Mouse (Mus musculus) midbrain, postnatal 0 days (tissue): ENCODE results near the gene Plekhm2. TPM values are rescaled to one million over a fixed set of nuclear protein-coding genes. Genes with fewer than 3 reads are reported as not detected.

Experiments used
- ATAC-seq: fragments of 200-750 bp; cut with Nextera tagmentation; 2 replicates; pipeline ENCODE4 v1.8.0; 2017; ENCODE audit warnings: moderate number of reproducible peaks, mild to moderate bottlenecking, moderate TSS enrichment, moderate library complexity; ENCODE audit not compliant: low FRiP score
- DNase-seq: peaks from one replicate; pipeline ENCODE4 v3.0.0-alpha.2; 2015; ENCODE audit warnings: low spot score
- H3K27ac ChIP-seq: fragments of 300-500 bp; sonication (generic); 2 replicates; pipeline ENCODE4 v1.5.1; 2014; ENCODE audit warnings: low read depth, mild to moderate bottlenecking, low read length, mixed read lengths
- H3K27me3 ChIP-seq: fragments of 300-500 bp; sonication (generic); 2 replicates; pipeline ENCODE4 v1.6.1; 2014; ENCODE audit warnings: low read length, control low read depth, mixed read lengths; ENCODE audit not compliant: insufficient read depth
- H3K36me3 ChIP-seq: fragments of 300-500 bp; sonication (generic); 2 replicates; pipeline ENCODE4 v1.6.1; 2014; ENCODE audit warnings: low read length, control low read depth, mixed read lengths; ENCODE audit not compliant: insufficient read depth
- H3K4me1 ChIP-seq: fragments of 300-500 bp; sonication (generic); 2 replicates; pipeline ENCODE4 v1.6.1; 2014; ENCODE audit warnings: mild to moderate bottlenecking, control low read depth, antibody characterized with exemption, low read length, mixed read lengths; ENCODE audit not compliant: insufficient read depth
- H3K4me2 ChIP-seq: fragments of 300-500 bp; sonication (generic); 2 replicates; pipeline ENCODE4 v1.6.1; 2014; ENCODE audit warnings: low read depth, mild to moderate bottlenecking, low read length, mixed read lengths; ENCODE audit not compliant: poor library complexity, severe bottlenecking
- H3K4me3 ChIP-seq: fragments of 300-500 bp; sonication (generic); 2 replicates; pipeline ENCODE4 v1.5.1; 2014; ENCODE audit warnings: low read depth, mild to moderate bottlenecking, low read length, moderate library complexity
- H3K9ac ChIP-seq: fragments of 300-500 bp; sonication (generic); replicated peaks from 2 replicates; pipeline ENCODE4 v1.6.1; 2014; ENCODE audit warnings: mild to moderate bottlenecking, low read length, moderate library complexity, mixed read lengths; ENCODE audit not compliant: poor library complexity, severe bottlenecking
- H3K9me3 ChIP-seq: fragments of 300-500 bp; sonication (generic); 2 replicates; pipeline ENCODE4 v1.6.1; 2016; ENCODE audit warnings: low read length, control low read depth
- CTCF ChIP-seq: IDR thresholded peaks from 2 replicates; pipeline ENCODE4 v1.5.1; 2016; ENCODE audit warnings: antibody characterized with exemption, mild to moderate bottlenecking
- WGBS: fragments of 180-500 bp; shearing (Covaris S2); extraction: QIAGEN DNeasy Blood & Tissue Kit; methylation state at CpG from one replicate; pipeline ENCODE4 v1.1.7; 2014; 5-methylcytosine and 5-hydroxymethylcytosine counted together
- polyA plus RNA-seq: library from polyadenylated mRNA; unstranded; fragments of >200 nt; fragmentation: Nextera tagmentation; extraction: Ambion mirVana; gene quantifications from 2 replicates; pipeline ENCODE4 v1.2.1, GENCODE M21; 2015
- total RNA-seq: library from RNA; depleted of rRNA; stranded (reverse); fragments of >200 nt; gene quantifications from 2 replicates; pipeline ENCODE4 v1.2.3, GENCODE M21; 2014

Plekhm2 gene
- total and polyA plus RNA-seq, 2 experiments from 2014 or later, result 6.9 to 40.0 TPM

DNA sequence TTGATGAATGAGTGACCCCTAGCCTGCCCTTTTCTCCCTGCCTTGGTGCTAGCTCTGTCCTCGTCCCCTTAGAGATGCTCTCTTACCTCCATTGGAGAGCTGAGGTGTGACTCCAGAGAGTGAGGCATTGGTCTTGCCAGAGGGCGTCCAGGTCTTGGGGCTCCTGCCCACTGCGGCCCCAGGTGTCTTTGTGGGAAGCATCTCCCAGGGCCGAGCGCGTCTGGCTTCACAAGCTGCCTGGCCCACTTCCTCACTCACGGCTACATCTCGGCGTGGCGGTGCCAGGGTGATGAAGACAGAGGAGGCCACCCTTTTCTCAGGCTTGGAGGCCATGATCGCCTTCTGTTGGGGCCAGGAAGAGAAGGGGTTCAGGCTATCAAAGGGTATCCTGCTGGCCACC, 69.6 kb downstream of the Plekhm2 start:
- no peak for ATAC-seq
- no peaks in the 10 kb centered on the region for H3K27me3 ChIP-seq
- no peaks in the 10 kb centered on the region for H3K36me3 ChIP-seq
- no peak overlapping the region for H3K4me3 ChIP-seq
- WGBS, result 92% methylated on average over 11 of the region's 11 CpGs
- TF ChIP-seq CTCF, result no peak
- no peak overlapping the region for H3K27ac ChIP-seq
- peaks cover 13% of the 10 kb centered on the region; the same call in 1 of the 2 replicates for H3K4me1 ChIP-seq
- no peaks in the 10 kb centered on the region for H3K9me3 ChIP-seq
- DNase-seq, result no peak
- H3K9ac ChIP-seq, result no peak overlapping the region
- H3K4me2 ChIP-seq, result no peak overlapping the region

DNA sequence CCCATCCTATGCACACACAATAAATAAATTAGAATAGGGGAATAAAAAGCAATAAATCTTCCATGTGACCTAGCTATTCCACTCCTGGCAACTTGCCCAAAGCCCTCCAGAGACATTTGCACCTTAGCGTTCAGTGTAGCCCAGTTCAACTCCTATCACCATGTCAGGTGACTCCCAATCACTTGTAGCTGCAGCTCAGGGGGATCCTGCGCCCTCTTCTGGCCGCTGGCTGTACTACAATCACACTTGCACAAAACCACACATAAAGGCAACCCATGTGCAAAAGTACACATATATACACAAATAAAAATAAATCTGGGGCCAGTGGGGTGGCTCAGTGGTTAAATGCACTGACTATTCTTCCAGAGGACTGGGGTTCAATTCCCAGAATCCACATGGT, 73.2 kb downstream of the Plekhm2 start:
- Histone ChIP-seq H3K4me3 (no peak overlapping the region), H3K27ac (no peak overlapping the region), H3K4me2 (no peak overlapping the region), H3K27me3 (no peaks in the 10 kb centered on the region), H3K9ac (no peak overlapping the region), H3K36me3 (peaks cover 6% of the 10 kb centered on the region), H3K9me3 (no peaks in the 10 kb centered on the region), H3K4me1 (no peaks in the 10 kb centered on the region)
- no peak for DNase-seq
- ATAC-seq, result no peak
- 17% methylated on average over 3 of the region's 3 CpGs for whole genome bisulfite sequencing
- TF ChIP-seq CTCF, result peak; percentile 74

DNA sequence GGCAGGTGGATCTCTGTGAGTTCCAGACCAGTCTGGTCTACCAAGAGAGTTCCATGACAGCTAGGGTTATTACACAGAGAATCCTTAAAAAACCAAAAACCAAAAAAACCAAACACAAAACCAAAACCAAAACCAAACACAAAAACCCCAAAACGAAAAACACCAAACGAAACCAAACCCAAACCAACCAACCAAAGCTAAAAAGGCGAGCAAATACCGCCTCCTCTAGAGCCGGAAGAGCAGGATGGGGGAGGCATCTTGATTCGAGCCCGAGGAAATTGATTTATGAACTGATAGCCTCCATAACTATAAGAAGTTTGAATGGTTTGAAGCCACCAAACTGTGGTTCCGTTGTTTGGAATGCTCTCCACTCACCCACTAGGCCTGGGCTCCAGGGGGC, 80.8 kb downstream of the Plekhm2 start:
- H3K4me3 ChIP-seq, result no peak overlapping the region
- H3K4me1 ChIP-seq, result no peaks in the 10 kb centered on the region
- no peak overlapping the region for H3K4me2 ChIP-seq
- WGBS, result 90% methylated on average over 8 of the region's 8 CpGs
- H3K9me3 ChIP-seq, result no peaks in the 10 kb centered on the region
- H3K9ac ChIP-seq, result no peak overlapping the region
- ATAC-seq (no peak), DNase-seq (no peak)
- H3K36me3 ChIP-seq, result peaks cover 16% of the 10 kb centered on the region
- no peaks in the 10 kb centered on the region for H3K27me3 ChIP-seq
- H3K27ac ChIP-seq, result no peak overlapping the region
- no peak for TF ChIP-seq CTCF

DNA sequence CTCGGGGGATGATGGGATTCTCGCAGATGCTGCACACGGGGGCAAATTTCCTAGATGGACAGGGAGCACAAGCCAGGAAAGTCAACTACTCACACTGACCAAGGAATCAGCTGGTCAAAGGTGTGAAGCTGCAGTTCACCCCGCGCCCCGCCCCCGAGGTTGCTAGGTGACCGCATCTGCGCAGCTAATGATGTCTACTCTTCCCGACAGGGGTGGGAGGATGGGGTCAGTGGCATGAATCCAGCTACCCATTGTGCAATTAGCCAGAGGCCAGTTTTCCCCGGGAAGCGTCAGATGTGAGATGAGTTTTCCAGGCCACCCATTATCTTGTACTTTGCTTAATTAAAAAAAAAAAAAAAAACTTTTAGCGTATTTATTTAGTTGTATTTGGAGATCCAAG, 83.6 kb downstream of the Plekhm2 start:
- ATAC-seq (no peak), DNase-seq (no peak)

DNA sequence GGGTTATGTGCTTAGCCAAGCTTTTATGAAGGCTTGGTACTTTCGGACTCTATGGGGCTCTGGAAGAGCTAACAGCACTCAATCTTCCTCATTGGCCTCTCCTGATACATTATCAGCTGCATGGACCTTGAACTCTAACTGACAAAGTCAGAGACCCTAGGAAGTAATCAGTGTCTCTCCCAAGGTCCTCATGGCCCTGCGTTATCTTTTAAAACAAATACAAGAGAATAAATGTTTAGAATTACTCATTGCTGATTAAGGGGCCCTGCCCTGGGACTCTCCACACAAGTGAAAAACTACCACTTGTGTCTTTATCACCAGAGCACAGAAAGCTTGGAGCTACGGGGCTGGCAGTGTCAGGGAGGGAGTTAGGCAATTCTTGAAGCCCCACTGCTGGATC, 85.9 kb downstream of the Plekhm2 start:
- no peaks in the 10 kb centered on the region for H3K4me1 ChIP-seq
- no peak overlapping the region for H3K4me2 ChIP-seq
- H3K27ac ChIP-seq, result no peak overlapping the region
- peaks cover 14% of the 10 kb centered on the region; the same call in 1 of the 2 replicates for H3K36me3 ChIP-seq
- WGBS, result 79% methylated on average over 3 of the region's 3 CpGs
- no peak for TF ChIP-seq CTCF
- no peak overlapping the region for H3K9ac ChIP-seq
- no peaks in the 10 kb centered on the region for H3K9me3 ChIP-seq
- H3K27me3 ChIP-seq, result no peaks in the 10 kb centered on the region
- no peak overlapping the region for H3K4me3 ChIP-seq
- DNase-seq, result no peak
- no peak for ATAC-seq

More for the DNA sequence above, 83.6 kb downstream of the Plekhm2 start:
- Histone ChIP-seq H3K36me3 (peaks cover 20% of the 10 kb centered on the region), H3K27me3 (no peaks in the 10 kb centered on the region), H3K4me2 (no peak overlapping the region), H3K27ac (no peak overlapping the region), H3K4me3 (no peak overlapping the region), H3K9me3 (no peaks in the 10 kb centered on the region), H3K9ac (no peak overlapping the region), H3K4me1 (no peaks in the 10 kb centered on the region)
- TF ChIP-seq CTCF, result no peak
- 83% methylated on average over 13 of the region's 13 CpGs for WGBS

DNA sequence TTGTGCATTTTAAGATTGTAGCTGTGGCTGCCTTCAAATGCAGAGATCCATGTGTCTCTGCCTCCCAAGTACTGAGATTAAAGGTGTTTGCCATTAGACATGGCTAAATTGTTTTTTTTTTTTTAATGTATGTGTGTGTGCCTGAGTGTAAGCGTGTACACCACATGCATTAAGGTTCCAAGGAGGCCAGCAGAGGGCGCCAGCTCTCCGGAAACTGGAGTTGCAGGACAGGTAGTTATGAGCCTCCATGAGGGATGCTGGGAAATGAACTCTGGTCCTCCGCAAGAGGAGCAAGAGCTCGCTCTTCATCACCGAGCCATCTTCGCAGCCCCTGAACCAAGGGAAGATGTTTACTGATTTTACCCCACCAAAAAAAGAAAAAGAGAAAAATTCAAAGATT, 87.8 kb downstream of the Plekhm2 start:
- peak; percentile 48 for TF ChIP-seq CTCF
- Histone ChIP-seq H3K27ac (no peak overlapping the region), H3K36me3 (peaks cover 10% of the 10 kb centered on the region; the same call in 1 of the 2 replicates), H3K9me3 (no peaks in the 10 kb centered on the region), H3K4me2 (no peak overlapping the region), H3K4me3 (no peak overlapping the region), H3K4me1 (no peaks in the 10 kb centered on the region), H3K9ac (no peak overlapping the region), H3K27me3 (no peaks in the 10 kb centered on the region)
- 96% methylated on average over 7 of the region's 7 CpGs for WGBS
- ATAC-seq, result no peak
- no peak for DNase-seq
